Mouse (Mus musculus) T-helper 1 cell (primary cell): ENCODE measurements at regions not wholly inside any gene's neighbourhood (a gene's known extent, or its start where the extent isn't known, plus 50 kb on each side); places are given as distances from the start of the nearest gene placed in this dataset.

Experiments used
- in situ Hi-C: fragments of 300-600 bp; cut with MboI, MseI; formaldehyde crosslinking; loops from one replicate; pipeline ENCODE4 v1.15.1; 2025; ENCODE audit warnings: high pct_unique_total_duplicates

DNA sequence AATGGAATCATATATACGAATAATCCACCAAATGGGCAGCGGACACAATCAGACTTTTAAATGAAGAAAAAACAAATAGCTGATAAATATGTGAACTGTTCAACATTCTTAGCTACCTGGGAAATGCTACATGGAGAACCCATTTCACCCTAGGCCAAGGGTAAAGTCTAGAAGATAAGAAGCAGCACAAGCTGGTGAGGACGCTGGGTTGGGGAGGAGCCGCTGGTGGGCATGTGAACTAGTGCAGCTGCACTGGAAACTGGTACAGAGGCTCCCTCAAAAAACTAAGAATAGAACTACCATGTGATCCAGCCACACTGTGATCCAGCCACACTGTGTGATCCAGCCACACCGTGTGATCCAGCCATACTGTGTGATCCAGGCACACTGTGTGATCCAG lies 198.8 kb upstream of the Bmper start:
- in situ Hi-C loops: no loop called here

DNA sequence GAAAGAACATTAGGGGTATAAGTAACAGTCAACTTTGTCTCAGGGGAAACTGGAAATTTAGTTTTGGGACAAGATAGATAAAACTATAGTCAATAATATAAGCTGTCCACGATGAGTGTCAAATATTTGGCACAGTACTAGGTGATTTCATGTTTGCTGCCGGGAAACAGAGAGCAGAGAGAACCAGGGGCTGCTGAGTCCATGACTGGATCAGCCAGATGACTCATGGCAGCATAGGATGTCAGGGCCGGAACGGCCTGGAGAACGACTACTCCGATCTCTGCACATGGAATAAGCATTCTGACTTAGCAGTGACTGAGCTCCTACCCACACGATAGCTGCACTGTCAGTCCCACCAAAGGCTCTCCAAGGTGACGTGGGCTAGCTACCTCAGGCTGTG lies 197.6 kb upstream of the Bmper start:
- in situ Hi-C loops: loop anchor here (5.0 kb wide), 1 partner anchor 197 kb away; the partner anchor contains the start of gene Bmper

GRCm38 (mm10) chr9:23027377-23028313 lies 195.2 kb upstream of the Bmper start:
- in situ Hi-C loops: loop anchor here (5.0 kb wide), 1 partner anchor 195 kb away; the partner anchor contains the start of gene Bmper

- in situ Hi-C loops: loop anchor here (5.0 kb wide), 1 partner anchor 193 kb away; the partner anchor contains the start of gene Bmper
Measured at GRCm38 (mm10) chr9:23029421-23029820, 193.5 kb upstream of the Bmper start.

GRCm38 (mm10) chr9:23030138-23030537 lies 192.7 kb upstream of the Bmper start:
- in situ Hi-C loops: no loop called here

DNA sequence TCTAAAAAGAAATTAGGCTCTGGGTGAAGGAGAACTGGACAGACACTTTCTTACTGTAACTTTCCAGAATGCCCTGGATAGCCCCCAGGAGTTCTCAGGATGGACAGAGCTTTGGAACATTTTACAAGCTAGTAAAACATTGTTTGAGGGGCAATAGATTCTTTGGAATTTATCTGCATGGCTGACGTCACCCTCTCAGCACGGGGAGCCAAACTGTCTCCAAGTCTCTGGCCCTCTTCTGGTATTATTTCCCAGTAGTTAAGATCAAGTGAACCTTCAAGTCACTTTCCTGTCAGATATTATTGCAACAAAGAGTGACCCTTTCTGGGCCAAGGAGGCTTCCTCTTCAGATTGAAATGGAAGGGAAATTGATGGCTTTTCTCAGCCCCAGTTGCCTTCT lies 192.3 kb upstream of the Bmper start:
- in situ Hi-C loops: no loop called here

- in situ Hi-C loops: no loop called here
Measured at GRCm38 (mm10) chr9:23031916-23032315, 191.0 kb upstream of the Bmper start.

GRCm38 (mm10) chr9:23035306-23035705 lies 187.6 kb upstream of the Bmper start:
- in situ Hi-C loops: no loop called here

DNA sequence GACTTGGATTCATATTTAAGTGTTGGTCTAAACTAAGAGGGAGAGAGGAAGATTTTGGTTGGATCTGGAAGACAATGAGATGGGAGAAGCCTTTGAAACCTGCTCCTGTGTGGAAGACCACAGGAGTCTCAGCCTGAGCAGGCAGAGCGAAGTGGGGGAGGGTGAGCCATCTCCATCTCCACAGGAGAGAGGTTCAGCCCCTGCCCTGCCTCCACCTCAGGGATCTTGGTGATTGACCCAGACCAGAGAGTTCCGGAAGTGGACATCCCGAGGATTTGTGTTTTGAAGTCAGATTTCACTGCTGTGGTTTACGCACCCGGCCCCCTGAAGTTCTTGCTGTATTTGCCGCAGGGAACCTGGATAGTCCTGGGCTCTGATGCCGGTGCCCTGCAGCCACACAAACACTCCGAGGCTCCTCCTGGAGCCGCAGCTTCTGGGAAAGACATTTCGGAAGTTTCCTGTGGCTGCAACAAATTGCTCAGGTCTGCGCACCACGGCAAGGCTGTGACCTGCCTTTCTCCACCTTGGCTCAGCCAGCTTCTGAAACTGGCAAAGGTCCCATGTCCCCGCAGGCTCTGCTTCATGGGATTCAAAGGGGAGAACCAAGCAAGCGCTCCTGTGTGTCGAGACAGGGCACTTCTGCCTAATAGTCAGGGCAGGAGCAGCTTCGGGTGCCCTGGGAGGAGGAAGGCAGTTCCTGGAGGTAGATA lies 186.8 kb upstream of the Bmper start:
- in situ Hi-C loops: no loop called here

DNA sequence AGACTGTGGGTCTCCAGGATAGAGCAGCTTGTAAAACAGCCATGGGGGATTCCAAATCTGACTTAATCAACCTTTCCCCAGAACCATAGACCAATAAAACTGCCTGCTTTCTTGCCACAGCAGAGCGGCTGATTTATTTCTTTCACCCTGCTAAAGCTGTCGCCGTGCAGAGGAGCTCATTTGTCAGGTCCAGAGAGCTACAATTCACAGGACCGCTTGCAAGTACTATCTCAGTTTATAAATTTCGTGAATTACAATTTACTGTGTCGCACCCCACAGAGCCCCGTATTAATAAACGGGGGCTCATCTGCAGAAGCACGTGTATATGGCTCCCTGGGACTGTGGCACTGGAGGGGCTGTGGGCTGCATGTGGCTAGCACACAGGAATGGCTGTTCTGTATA lies 185.4 kb upstream of the Bmper start:
- in situ Hi-C loops: no loop called here

- in situ Hi-C loops: no loop called here
Measured at GRCm38 (mm10) chr9:23039588-23039987, 183.3 kb upstream of the Bmper start.

GRCm38 (mm10) chr9:23041025-23041424 lies 181.9 kb upstream of the Bmper start:
- in situ Hi-C loops: no loop called here

DNA sequence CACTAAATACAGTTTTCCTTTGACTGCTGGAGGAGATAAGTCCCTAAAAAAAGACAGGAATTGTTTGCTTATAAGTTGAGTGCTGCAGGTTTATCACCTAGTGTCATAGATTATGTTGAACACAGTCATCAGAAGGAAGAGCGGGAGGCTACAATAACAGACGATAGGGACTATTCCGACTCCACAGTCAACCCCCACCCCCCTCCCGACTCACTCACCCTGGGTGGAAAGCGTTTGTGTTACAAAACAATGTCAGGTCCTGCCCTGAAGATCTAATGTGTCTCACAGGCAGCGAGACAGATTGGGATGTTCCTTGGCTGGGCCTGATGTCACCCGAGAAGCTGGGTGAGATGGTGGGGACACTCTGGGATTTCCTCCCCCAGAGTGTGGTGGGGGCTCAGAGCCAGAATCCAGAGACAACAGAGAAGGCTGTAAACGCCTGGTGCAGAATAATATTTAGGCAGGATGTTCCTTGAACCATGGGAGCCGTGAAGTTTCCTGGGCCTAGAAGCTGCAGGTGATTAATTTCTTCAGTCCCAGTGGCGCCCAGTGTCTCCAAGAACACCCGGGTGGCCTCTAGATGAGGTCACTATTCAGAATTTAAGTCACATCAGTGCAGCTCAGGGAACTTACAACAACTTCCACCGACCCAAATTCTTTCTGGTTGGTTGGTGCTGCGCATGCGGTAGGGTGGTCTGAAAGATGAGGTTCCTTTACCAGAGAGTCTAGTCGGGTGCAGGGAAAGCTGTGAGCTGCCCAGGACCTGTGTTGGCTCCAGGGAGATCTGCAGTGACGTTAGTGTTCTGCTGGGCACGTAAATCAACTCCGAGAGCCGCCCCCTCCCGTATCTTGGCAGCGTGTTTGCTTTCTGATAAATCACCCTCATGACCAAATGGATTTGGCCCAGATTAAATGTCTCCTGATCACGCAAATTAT lies 181.1 kb upstream of the Bmper start:
- in situ Hi-C loops: no loop called here

GRCm38 (mm10) chr9:23043006-23043405 lies 179.9 kb upstream of the Bmper start:
- in situ Hi-C loops: no loop called here

DNA sequence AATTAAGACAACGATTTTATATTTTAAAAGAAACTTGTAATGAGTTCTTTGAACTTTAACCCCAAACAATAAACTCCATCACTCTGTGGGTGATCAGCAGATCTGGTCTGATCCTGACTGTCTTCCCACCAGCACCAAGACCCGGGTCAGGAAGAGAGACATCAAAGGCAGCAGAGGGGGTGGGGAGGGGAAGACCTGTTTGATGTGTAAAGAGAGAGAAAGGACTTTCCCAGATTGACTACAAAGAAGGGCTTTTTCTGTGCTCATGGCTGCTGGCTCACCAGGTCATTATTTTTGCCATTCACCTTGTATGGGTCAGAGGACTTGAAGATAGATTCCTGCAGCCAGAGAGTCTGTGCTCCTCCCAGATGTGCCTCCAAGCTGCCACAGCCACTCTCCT lies 177.4 kb upstream of the Bmper start:
- in situ Hi-C loops: no loop called here

GRCm38 (mm10) chr9:23050751-23051150 lies 172.1 kb upstream of the Bmper start:
- in situ Hi-C loops: no loop called here

- in situ Hi-C loops: no loop called here
Measured at GRCm38 (mm10) chr9:23059526-23059925, 163.3 kb upstream of the Bmper start.

DNA sequence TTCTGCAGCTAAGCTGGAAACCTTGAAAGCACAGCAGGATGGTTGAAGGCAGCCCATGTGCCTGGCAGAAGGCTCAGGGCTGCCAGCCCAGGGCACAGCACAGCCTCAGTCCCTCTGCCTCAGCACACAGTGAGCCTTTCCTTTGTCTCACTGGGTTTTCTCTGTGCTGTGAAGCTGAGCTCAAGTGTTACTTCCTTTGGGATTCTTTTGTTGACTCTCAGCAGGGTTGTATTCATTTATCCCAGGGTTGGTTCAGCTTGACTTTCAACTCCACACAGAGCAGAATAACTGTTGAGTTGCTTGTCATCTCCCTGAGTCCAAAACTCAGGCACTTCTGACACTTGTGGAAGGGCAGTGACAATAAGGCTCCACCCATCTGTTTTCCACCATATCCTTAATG lies 162.3 kb upstream of the Bmper start:
- in situ Hi-C loops: no loop called here

DNA sequence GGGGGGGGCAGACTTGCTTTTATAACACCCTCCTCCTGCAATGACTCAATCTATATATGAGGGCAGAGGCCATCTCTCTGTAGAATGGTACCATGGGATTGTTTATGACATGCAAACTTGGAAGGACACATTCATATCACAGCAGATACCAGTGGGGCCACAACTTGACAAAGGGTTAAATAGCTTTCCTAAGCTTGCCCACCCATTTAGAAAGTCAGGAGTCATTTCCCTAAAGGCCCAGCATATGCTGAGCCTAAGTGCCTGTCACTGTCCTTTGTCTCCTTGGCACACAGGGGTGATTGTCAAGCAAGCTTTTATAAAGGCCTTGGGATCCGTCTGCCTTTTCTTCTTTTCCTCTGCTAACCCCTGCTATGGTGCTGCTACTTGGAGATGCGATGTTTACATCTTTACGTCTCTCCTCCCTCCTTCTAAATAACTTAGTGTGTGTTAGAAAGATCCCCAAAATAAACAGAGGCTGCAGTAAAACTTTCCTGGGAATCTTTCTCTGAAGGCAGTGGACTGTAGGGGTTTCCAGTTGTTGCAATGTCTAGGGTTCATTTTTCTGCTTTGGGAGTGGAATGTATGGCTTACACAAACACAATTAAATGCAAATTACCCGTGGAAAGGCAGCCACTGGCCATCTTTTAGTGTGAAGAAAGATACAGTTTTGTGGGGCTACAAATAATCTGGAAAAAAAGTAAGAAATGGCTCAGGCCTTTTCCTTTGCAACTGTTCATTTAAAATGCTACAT lies 161.5 kb upstream of the Bmper start:
- in situ Hi-C loops: no loop called here

DNA sequence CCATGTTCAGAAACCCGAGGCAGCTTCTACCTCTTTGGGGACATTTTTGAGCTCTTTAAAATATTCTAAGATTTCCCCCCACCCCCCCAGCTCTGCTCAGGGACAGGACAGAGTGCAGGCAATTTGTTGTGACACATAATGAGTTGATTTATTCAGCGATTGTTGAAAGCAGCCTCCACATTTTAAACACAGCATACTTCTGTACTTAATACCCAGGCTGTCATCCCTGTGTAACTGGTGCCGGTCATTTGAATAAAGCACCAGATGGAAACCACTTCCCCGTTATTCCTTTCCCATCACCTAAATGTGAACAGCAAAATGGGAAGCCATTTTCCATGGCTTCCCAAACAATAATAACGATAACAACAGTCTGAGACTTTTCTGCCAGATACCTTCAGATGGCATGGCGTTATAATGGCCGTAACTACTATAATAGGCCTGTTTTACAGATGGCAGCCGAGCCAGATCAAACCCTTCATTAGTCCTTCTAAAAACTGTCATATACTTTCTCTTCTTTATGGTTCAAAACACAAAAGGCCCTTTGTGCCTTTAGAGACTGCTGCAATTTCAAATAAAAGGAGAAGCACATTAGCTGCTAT lies 160.7 kb upstream of the Bmper start:
- in situ Hi-C loops: no loop called here
